Mouse (Mus musculus) heart, postnatal 36 days (tissue): ENCODE results near the gene Arfip1. TPM values are rescaled to one million over a fixed set of nuclear protein-coding genes. Genes with fewer than 3 reads are reported as not detected.

ENCODE experiments used
- DNase-seq, 2 experiments: peaks; one replicate each; pipeline ENCODE4 v3.0.0; 2021 to 2022
- intact Hi-C: fragments of 180-260 bp; cut with DNase I; formaldehyde crosslinking; loops from one replicate; pipeline ENCODE4 v1.15.1; 2025
- total RNA-seq, 2 experiments: library from RNA; stranded (reverse); gene quantifications; 2 replicates each; pipeline ENCODE4 v1.2.3; 2021

Gene Arfip1
- 10 to 100 TPM; 13.8 to 19.5 TPM for total RNA-seq

- intact Hi-C loops = no loop called here
- peak; percentile 96 to 97 for DNase-seq
Measured at GRCm38 (mm10) chr3:84582023-84582912, at the start of gene Arfip1. Gene Arfip1 (minus strand): TSS chr3:84582625.

GRCm38 (mm10) chr3:84631586-84631985 lies 49.2 kb upstream of the Arfip1 start:
- DNase-seq = no peak
- intact Hi-C loops = no loop called here

- intact Hi-C loops = no loop called here
- no peak for DNase-seq
Measured at GRCm38 (mm10) chr3:84622026-84622425, 39.6 kb upstream of the Arfip1 start.

- no peak for DNase-seq
- intact Hi-C loops = loop anchor here (5.0 kb wide), 2 partner anchors 273 to 288 kb away; no protein-coding TSS in a partner anchor
Measured at GRCm38 (mm10) chr3:84619725-84620124, 37.3 kb upstream of the Arfip1 start.

GRCm38 (mm10) chr3:84619056-84619455 lies 36.6 kb upstream of the Arfip1 start:
- no peak for DNase-seq
- intact Hi-C loops = loop anchor here (5.0 kb wide), 2 partner anchors 273 to 288 kb away; no protein-coding TSS in a partner anchor

GRCm38 (mm10) chr3:84618627-84619026 lies 36.2 kb upstream of the Arfip1 start:
- intact Hi-C loops = loop anchor here (5.0 kb wide), 2 partner anchors 274 to 289 kb away; no protein-coding TSS in a partner anchor
- no peak for DNase-seq

- intact Hi-C loops = loop anchor here (1.0 to 5.0 kb wide), 4 partner anchors 77 to 291 kb away; no protein-coding TSS in a partner anchor
- DNase-seq = no peak
Measured at GRCm38 (mm10) chr3:84615856-84616225, 33.4 kb upstream of the Arfip1 start.

GRCm38 (mm10) chr3:84615050-84615855 lies 32.8 kb upstream of the Arfip1 start:
- intact Hi-C loops = loop anchor here (1.0 to 5.0 kb wide), 4 partner anchors 78 to 292 kb away; no protein-coding TSS in a partner anchor

GRCm38 (mm10) chr3:84610183-84610710 lies 27.8 kb upstream of the Arfip1 start:
- no peak for DNase-seq
- intact Hi-C loops = no loop called here

More at GRCm38 (mm10) chr3:84615050-84615855, 32.8 kb upstream of the Arfip1 start:
- DNase-seq = peak; percentile 13 to 23

- intact Hi-C loops = no loop called here
- DNase-seq = no peak
Measured at GRCm38 (mm10) chr3:84603212-84603611, 20.8 kb upstream of the Arfip1 start.

- no peak for DNase-seq
- intact Hi-C loops = no loop called here
Measured at GRCm38 (mm10) chr3:84602759-84603158, 20.3 kb upstream of the Arfip1 start.

- intact Hi-C loops = no loop called here
- no peak for DNase-seq
Measured at GRCm38 (mm10) chr3:84601870-84602495, 19.6 kb upstream of the Arfip1 start.

GRCm38 (mm10) chr3:84598756-84599155 lies 16.3 kb upstream of the Arfip1 start:
- intact Hi-C loops = no loop called here
- DNase-seq = no peak

- intact Hi-C loops = no loop called here
- DNase-seq = no peak
Measured at GRCm38 (mm10) chr3:84597996-84598734, 15.7 kb upstream of the Arfip1 start.

- no peak for DNase-seq
- intact Hi-C loops = no loop called here
Measured at GRCm38 (mm10) chr3:84595677-84596234, 13.3 kb upstream of the Arfip1 start.

GRCm38 (mm10) chr3:84594894-84595676 lies 12.7 kb upstream of the Arfip1 start:
- no peak for DNase-seq
- intact Hi-C loops = no loop called here

- intact Hi-C loops = no loop called here
- no peak for DNase-seq
Measured at GRCm38 (mm10) chr3:84593274-84593673, 10.8 kb upstream of the Arfip1 start, which contains the start of gene Tigd4. Gene Tigd4 (plus strand): TSS chr3:84593574.

- no peak for DNase-seq
- intact Hi-C loops = no loop called here
Measured at GRCm38 (mm10) chr3:84586736-84587135, 4.3 kb upstream of the Arfip1 start.

- DNase-seq = no peak
- intact Hi-C loops = no loop called here
Measured at GRCm38 (mm10) chr3:84582913-84583276, 470 bp upstream of the Arfip1 start.
